Mouse (Mus musculus): Measurements from ENCODE around the gene Il1rapl1.

- TF ChIP-seq TAL1 (IDR thresholded peaks at IDR 0.05; ENCODE audit: low read length) (no peak), GATA1 (IDR thresholded peaks at IDR 0.05; ENCODE audit: low read length) (no peak)
Observed at GRCm38 (mm10) chrX:88093936-88094569, 21.4 kb downstream of the Il1rapl1 start.

All from erythroblast, embryonic 14.5 days (primary cell).